Mouse (Mus musculus): ENCODE data around the gene Tenm2. TPM values are rescaled to one million over a fixed set of nuclear protein-coding genes. Genes with fewer than 3 reads are reported as not detected.

The Tenm2 gene
- polyA plus RNA-seq, 1 experiment from 2014 or later, result 1.5 TPM

DNA sequence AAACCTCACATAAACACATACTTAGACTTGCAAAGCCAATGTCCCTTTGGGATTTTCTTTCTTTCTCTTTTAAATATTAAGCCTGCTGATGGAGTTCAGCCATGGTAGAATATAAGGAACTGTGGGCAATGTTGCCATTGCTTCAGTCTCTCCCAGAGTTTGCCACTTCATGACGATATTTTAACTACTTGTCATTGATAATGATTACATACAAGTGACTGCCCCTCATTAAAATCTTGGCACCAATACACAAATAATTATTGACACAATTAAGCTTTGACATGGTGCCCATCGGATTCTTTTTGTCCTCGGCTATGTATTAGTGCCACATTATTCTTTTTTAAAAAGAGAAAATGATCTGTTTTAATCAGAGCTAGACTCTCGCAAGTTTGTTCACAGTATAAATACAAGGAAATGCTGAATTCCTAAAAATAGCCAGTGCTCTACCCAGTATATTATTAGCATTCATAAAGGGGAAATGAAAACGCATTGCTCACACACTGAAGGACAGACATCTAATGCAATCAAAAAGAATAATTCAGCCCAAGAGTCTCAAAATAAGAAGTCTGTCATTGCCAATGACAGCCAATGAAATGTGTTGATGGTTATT is 158.7 kb downstream of the Tenm2 start:
- Histone ChIP-seq H3K4me3 (ENCODE audit: low read depth, low read length) (no peak overlapping the region), H3K9ac (replicated peaks; ENCODE audit: low read length) (no peak overlapping the region), H3K9me3 (replicated peaks; ENCODE audit: control insufficient read depth, low read length) (no peaks in the 10 kb centered on the region), H3K27me3 (ENCODE audit: control insufficient read depth, insufficient read depth, low read length) (no peaks in the 10 kb centered on the region), H3K4me2 (ENCODE audit: low read depth, low read length) (no peak overlapping the region), H3K27ac (replicated peaks; ENCODE audit: low read depth, low read length) (no peak overlapping the region), H3K4me1 (ENCODE audit: control insufficient read depth, insufficient read depth, low read length) (no peaks in the 10 kb centered on the region), H3K36me3 (replicated peaks; ENCODE audit: control insufficient read depth, insufficient read depth, low read depth, low read length) (no peaks in the 10 kb centered on the region)
- no peak for ATAC-seq (replicated peaks; ENCODE audit: insufficient number of reproducible peaks, low FRiP score, low TSS enrichment, low read depth)
- 88% methylated on average over 5 of the region's 5 CpGs for WGBS
- no peak for DNase-seq (ENCODE audit: low spot score)

DNA sequence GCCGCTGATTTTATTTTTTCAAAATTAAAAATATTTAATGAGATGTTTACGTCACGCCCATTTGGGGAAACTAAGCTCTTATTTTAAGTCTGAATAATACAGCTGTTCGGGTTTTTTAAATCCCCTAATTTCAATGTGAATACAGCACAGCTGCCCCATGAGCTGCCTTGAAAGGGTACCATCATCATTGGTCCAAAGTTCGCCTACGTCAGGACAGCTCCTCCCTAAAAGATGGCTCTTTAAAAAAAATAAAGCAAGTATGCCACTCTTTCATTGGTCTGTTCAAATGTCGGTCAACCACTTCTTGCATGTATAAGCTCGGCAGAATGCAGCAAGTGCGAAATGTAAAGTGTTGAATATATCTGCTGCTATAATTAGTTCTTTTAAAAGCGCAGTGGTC is 160.4 kb downstream of the Tenm2 start:
- Histone ChIP-seq H3K36me3 (replicated peaks; ENCODE audit: control insufficient read depth, insufficient read depth, low read depth, low read length) (no peaks in the 10 kb centered on the region), H3K27me3 (ENCODE audit: control insufficient read depth, insufficient read depth, low read length) (no peaks in the 10 kb centered on the region), H3K4me1 (ENCODE audit: control insufficient read depth, insufficient read depth, low read length) (no peaks in the 10 kb centered on the region), H3K4me2 (ENCODE audit: low read depth, low read length) (no peak overlapping the region), H3K27ac (replicated peaks; ENCODE audit: low read depth, low read length) (no peak overlapping the region), H3K4me3 (ENCODE audit: low read depth, low read length) (no peak overlapping the region), H3K9ac (replicated peaks; ENCODE audit: low read length) (no peak overlapping the region), H3K9me3 (replicated peaks; ENCODE audit: control insufficient read depth, low read length) (no peaks in the 10 kb centered on the region)
- DNase-seq (ENCODE audit: low spot score), result no peak
- ATAC-seq (replicated peaks; ENCODE audit: insufficient number of reproducible peaks, low FRiP score, low TSS enrichment, low read depth), result no peak
- 92% methylated on average over 10 of the region's 10 CpGs for WGBS

DNA sequence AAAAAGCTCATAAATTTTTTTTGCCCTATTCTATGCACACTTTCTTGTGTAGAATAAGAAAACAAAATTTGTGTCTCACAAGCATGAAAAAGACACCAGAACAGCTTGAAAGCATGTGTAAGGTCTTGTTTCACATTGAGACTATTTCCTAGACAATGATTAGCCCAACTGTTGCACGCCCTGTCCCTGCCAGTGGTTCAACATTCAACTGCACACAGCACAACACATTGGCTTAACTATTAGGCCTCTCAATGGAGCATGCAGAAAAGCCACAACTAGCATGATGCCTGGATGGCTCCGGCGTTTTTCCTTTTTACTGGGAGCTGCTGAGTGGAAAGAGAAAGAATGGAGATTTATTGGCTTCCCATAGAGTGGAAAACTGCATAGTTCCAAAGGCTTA is 170.3 kb downstream of the Tenm2 start:
- no peak for ATAC-seq (replicated peaks; ENCODE audit: insufficient number of reproducible peaks, low FRiP score, low TSS enrichment, low read depth)
- Histone ChIP-seq H3K9me3 (replicated peaks; ENCODE audit: control insufficient read depth, low read length) (no peaks in the 10 kb centered on the region), H3K9ac (replicated peaks; ENCODE audit: low read length) (no peak overlapping the region), H3K4me3 (ENCODE audit: low read depth, low read length) (no peak overlapping the region), H3K36me3 (replicated peaks; ENCODE audit: control insufficient read depth, insufficient read depth, low read depth, low read length) (no peaks in the 10 kb centered on the region), H3K27me3 (ENCODE audit: control insufficient read depth, insufficient read depth, low read length) (no peaks in the 10 kb centered on the region), H3K4me1 (ENCODE audit: control insufficient read depth, insufficient read depth, low read length) (no peaks in the 10 kb centered on the region), H3K27ac (replicated peaks; ENCODE audit: low read depth, low read length) (no peak overlapping the region), H3K4me2 (ENCODE audit: low read depth, low read length) (no peak overlapping the region)
- WGBS, result 85% methylated on average over 3 of the region's 3 CpGs
- DNase-seq (ENCODE audit: low spot score), result no peak

DNA sequence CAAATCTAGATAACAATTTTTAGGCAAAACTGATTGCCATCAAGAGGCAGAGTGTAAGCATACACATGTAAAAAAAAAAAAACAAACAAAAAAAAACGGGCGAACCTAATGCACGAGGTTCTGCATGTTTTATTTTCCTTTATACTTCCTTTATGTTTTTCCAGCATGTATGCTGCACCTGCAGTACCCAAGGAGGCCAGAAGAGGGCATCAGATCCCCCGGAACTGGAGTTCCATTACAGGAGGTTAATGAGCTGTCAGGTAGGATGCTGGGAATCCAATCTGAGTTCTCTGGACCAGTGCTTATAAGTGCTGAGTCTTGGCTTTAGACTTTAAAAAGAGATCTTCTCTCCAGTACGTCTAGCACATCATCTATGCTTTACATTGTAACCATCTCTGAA is 189.1 kb downstream of the Tenm2 start:
- ATAC-seq (replicated peaks; ENCODE audit: insufficient number of reproducible peaks, low FRiP score, low TSS enrichment, low read depth) (no peak), DNase-seq (ENCODE audit: low spot score) (peak; percentile 14)
- Histone ChIP-seq H3K9me3 (replicated peaks; ENCODE audit: control insufficient read depth, low read length) (no peaks in the 10 kb centered on the region), H3K4me1 (ENCODE audit: control insufficient read depth, insufficient read depth, low read length) (no peaks in the 10 kb centered on the region), H3K4me3 (ENCODE audit: low read depth, low read length) (no peak overlapping the region), H3K27me3 (ENCODE audit: control insufficient read depth, insufficient read depth, low read length) (no peaks in the 10 kb centered on the region), H3K9ac (replicated peaks; ENCODE audit: low read length) (no peak overlapping the region), H3K36me3 (replicated peaks; ENCODE audit: control insufficient read depth, insufficient read depth, low read depth, low read length) (no peaks in the 10 kb centered on the region), H3K27ac (replicated peaks; ENCODE audit: low read depth, low read length) (no peak overlapping the region), H3K4me2 (ENCODE audit: low read depth, low read length) (no peak overlapping the region)
- 62% methylated on average over 5 of the region's 5 CpGs for WGBS

DNA sequence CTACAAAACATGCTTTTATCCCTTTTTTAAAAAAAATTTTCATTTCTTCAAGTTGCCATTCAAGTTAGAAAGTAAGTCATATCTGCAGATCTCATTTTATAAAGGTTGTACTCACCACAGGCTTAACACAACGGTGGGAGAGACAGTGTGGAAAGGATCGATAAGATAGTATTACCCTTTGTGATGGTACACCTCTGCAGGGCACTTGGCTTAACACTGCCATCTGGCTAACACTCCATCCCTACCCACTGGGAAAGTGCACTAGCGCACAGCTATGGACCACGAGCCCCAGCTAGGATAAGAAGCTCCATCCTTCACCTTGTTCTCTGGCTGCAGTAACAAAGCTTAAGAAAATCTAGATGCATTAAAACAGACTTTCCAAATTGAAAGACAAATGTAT is 194.5 kb downstream of the Tenm2 start:
- H3K27me3 ChIP-seq (ENCODE audit: control insufficient read depth, insufficient read depth, low read length), result no peaks in the 10 kb centered on the region
- no peaks in the 10 kb centered on the region for H3K4me1 ChIP-seq (ENCODE audit: control insufficient read depth, insufficient read depth, low read length)
- no peak for ATAC-seq (replicated peaks; ENCODE audit: insufficient number of reproducible peaks, low FRiP score, low TSS enrichment, low read depth)
- WGBS, result 77% methylated on average over 4 of the region's 4 CpGs
- H3K27ac ChIP-seq (replicated peaks; ENCODE audit: low read depth, low read length), result no peak overlapping the region
- DNase-seq (ENCODE audit: low spot score), result no peak
- H3K9me3 ChIP-seq (replicated peaks; ENCODE audit: control insufficient read depth, low read length), result no peaks in the 10 kb centered on the region
- H3K4me3 ChIP-seq (ENCODE audit: low read depth, low read length), result no peak overlapping the region
- no peak overlapping the region for H3K4me2 ChIP-seq (ENCODE audit: low read depth, low read length)
- no peaks in the 10 kb centered on the region for H3K36me3 ChIP-seq (replicated peaks; ENCODE audit: control insufficient read depth, insufficient read depth, low read depth, low read length)
- no peak overlapping the region for H3K9ac ChIP-seq (replicated peaks; ENCODE audit: low read length)

DNA sequence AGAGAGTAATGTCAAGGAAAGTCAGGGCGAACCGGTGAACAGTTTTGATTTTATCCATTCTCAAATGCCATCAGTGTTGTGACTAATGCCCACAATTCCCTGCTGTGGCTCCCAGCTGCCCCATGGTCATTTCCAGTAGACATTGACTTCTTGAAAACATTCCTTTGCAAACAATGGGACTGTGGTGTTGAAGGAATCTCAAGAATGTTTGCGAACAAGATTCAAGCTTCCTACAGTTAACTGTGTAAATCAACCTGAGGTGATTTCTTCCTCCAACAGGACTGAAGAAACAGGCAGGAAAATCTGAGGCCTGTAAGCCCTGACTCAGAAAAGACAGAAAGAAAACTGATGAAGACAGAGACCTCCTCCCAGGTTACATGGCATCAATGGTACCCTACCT is 196.5 kb downstream of the Tenm2 start:
- H3K36me3 ChIP-seq (replicated peaks; ENCODE audit: control insufficient read depth, insufficient read depth, low read depth, low read length), result no peaks in the 10 kb centered on the region
- no peak overlapping the region for H3K4me3 ChIP-seq (ENCODE audit: low read depth, low read length)
- no peak overlapping the region for H3K27ac ChIP-seq (replicated peaks; ENCODE audit: low read depth, low read length)
- ATAC-seq (replicated peaks; ENCODE audit: insufficient number of reproducible peaks, low FRiP score, low TSS enrichment, low read depth), result no peak
- H3K27me3 ChIP-seq (ENCODE audit: control insufficient read depth, insufficient read depth, low read length), result no peaks in the 10 kb centered on the region
- no peak overlapping the region for H3K4me2 ChIP-seq (ENCODE audit: low read depth, low read length)
- no peaks in the 10 kb centered on the region for H3K4me1 ChIP-seq (ENCODE audit: control insufficient read depth, insufficient read depth, low read length)
- H3K9me3 ChIP-seq (replicated peaks; ENCODE audit: control insufficient read depth, low read length), result no peaks in the 10 kb centered on the region
- no peak overlapping the region for H3K9ac ChIP-seq (replicated peaks; ENCODE audit: low read length)
- 77% methylated on average over 3 of the region's 3 CpGs for WGBS
- no peak for DNase-seq (ENCODE audit: low spot score)

DNA sequence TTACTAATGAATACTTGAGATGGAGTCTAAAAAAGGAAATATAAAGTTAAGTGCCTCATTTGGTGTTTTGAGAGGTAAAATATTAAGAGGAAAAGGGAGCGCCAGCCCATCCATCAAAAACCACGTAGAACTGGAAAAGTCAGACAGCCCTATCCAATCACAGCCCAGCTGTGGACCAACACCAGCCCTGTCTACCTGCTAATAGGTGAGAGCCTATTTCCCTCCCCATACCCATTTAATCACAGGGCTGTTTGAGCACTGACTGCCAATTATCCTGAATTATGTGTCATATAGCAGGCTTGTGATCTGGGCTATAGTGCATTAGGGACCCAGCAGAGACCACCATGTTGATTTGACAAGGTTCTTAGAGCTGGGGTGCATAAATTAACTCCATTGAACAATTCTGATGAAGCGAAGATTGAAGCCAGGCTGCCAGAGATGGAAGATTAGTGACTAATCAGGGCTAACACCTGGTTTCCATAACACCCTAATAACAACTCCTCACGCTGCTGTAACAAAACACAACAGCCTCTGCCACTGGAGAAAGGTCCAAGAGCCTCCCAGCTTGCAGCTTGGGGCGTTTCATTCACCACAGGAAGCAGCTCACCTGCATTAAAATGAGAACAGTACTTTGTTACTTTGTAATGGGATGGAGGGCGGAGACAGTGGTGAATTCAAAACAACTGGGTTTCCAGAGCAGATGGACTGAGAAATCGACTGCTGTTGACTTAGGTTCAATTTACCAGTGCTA is 204.3 kb downstream of the Tenm2 start:
- 42% methylated on average over 7 of the region's 7 CpGs for WGBS
- Histone ChIP-seq H3K4me2 (ENCODE audit: low read depth, low read length) (no peak overlapping the region), H3K9ac (replicated peaks; ENCODE audit: low read length) (no peak overlapping the region), H3K4me1 (ENCODE audit: control insufficient read depth, insufficient read depth, low read length) (no peaks in the 10 kb centered on the region), H3K36me3 (replicated peaks; ENCODE audit: control insufficient read depth, insufficient read depth, low read depth, low read length) (no peaks in the 10 kb centered on the region), H3K27me3 (ENCODE audit: control insufficient read depth, insufficient read depth, low read length) (no peaks in the 10 kb centered on the region), H3K9me3 (replicated peaks; ENCODE audit: control insufficient read depth, low read length) (no peaks in the 10 kb centered on the region), H3K4me3 (ENCODE audit: low read depth, low read length) (no peak overlapping the region), H3K27ac (replicated peaks; ENCODE audit: low read depth, low read length) (no peak overlapping the region)
- peak; percentile 14 for DNase-seq (ENCODE audit: low spot score)
- ATAC-seq (replicated peaks; ENCODE audit: insufficient number of reproducible peaks, low FRiP score, low TSS enrichment, low read depth), result no peak

DNA sequence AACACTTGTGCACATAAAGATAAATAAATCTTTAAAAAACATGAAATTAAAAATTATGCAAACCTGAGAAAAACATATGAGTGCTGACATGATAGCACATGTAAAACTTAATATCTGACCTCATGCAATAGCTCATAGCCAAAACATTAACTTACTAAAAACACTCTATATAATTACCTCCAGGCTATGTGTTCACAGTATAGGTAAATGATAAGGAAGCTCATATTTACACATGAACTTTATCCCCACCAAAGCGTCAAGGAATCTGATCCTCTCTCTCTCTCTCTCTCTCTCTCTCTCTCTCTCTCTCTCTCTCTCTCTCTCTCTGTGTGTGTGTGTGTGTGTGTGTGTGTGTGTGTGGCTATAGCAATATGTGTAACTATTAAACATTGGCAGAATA is 223.9 kb downstream of the Tenm2 start:
- Histone ChIP-seq H3K9ac (replicated peaks; ENCODE audit: low read length) (no peak overlapping the region), H3K27me3 (ENCODE audit: control insufficient read depth, insufficient read depth, low read length) (no peaks in the 10 kb centered on the region), H3K36me3 (replicated peaks; ENCODE audit: control insufficient read depth, insufficient read depth, low read depth, low read length) (no peaks in the 10 kb centered on the region), H3K27ac (replicated peaks; ENCODE audit: low read depth, low read length) (no peak overlapping the region), H3K4me3 (ENCODE audit: low read depth, low read length) (no peak overlapping the region), H3K9me3 (replicated peaks; ENCODE audit: control insufficient read depth, low read length) (no peaks in the 10 kb centered on the region), H3K4me1 (ENCODE audit: control insufficient read depth, insufficient read depth, low read length) (no peaks in the 10 kb centered on the region), H3K4me2 (ENCODE audit: low read depth, low read length) (no peak overlapping the region)
- WGBS, result 57% methylated on average over 1 of the region's 1 CpGs
- ATAC-seq (replicated peaks; ENCODE audit: insufficient number of reproducible peaks, low FRiP score, low TSS enrichment, low read depth) (no peak), DNase-seq (ENCODE audit: low spot score) (no peak)
